Mouse (Mus musculus): ENCODE data around the gene Xrcc6. TPM values are rescaled to one million over a fixed set of nuclear protein-coding genes. Genes with fewer than 3 reads are reported as not detected.

The Xrcc6 gene
- 71.3 and 72.9 TPM in 2 replicates for polyA plus RNA-seq (2015; fragmentation: Nextera tagmentation; extraction: Ambion mirVana)

DNA sequence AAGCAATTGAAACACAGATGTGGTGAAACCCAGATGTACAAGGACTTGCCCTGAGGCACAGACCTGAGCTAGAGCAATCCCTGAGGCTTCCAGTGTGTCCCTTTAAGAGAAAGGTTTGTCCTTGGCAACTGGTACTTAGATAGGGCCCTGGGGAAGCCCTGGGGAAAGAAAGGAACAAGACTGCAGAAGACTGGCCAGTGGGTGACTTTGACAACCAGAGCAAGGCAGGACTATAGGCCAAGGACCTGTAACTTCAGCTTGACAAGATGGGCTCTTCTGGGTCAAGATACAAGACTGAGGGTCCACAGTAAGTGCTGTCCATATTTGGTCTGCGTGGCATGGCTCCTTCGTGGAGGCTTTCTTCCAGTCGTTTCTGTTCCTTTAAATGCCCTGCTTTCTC is at the start of gene Xrcc6:
Xrcc6 (plus strand) TSS at position 190 of the 400 bp plus-strand sequence.
- H3K36me3 ChIP-seq: 0 out of 2 replicates have a peak, but pooled peaks cover 1% of the 10 kb centered on the region
- no peaks in the 10 kb centered on the region for H3K27me3 ChIP-seq (replicated peaks)
- no peak within 1 kb of the TSS for H3K27ac ChIP-seq (replicated peaks)
- H3K4me2 ChIP-seq: no peak within 1 kb of the TSS
- ATAC-seq (ENCODE audit: extremely low read depth, insufficient number of reproducible peaks, low FRiP score, low TSS enrichment): no peak
- 86% methylated on average over 3 of the region's 3 CpGs for WGBS
- H3K4me3 ChIP-seq: no peak within 1 kb of the TSS
- H3K4me1 ChIP-seq: peaks cover 28% of the 10 kb centered on the region
- no peak within 1 kb of the TSS for H3K9ac ChIP-seq
- H3K9me3 ChIP-seq: no peaks in the 10 kb centered on the region

DNA sequence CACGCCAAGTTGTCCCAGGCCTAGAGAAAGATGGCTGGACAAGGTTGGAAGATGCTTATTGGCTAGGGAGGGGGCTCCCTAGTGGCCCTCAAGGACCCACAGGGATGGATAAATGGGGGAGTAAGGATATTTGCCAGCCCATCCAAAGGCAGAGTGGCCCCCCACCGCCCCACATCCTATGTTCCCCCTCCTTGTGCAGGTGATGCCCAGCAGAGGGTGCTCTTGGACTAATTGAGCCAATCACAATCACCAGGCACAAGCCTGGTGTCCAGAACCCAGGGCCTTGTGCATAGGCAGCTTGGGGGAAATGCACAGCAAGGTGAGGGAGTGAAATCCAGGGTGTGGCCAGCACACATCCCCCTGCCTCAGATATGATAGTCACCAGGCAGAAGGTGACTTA is 49.4 kb upstream of the Xrcc6 start:
- peaks cover 28% of the 10 kb centered on the region for H3K4me1 ChIP-seq
- ATAC-seq (ENCODE audit: extremely low read depth, insufficient number of reproducible peaks, low FRiP score, low TSS enrichment): no peak
- H3K9ac ChIP-seq: no peak overlapping the region
- H3K27me3 ChIP-seq (replicated peaks): peaks cover 13% of the 10 kb centered on the region; the same call in 1 of the 2 replicates
- 41% methylated on average over 2 of the region's 2 CpGs for WGBS
- H3K9me3 ChIP-seq: no peaks in the 10 kb centered on the region
- H3K4me2 ChIP-seq: peak overlapping the region; percentile 67; the same call in 1 of the 2 replicates
- no peak overlapping the region for H3K4me3 ChIP-seq
- no peaks in the 10 kb centered on the region for H3K36me3 ChIP-seq
- no peak overlapping the region for H3K27ac ChIP-seq (replicated peaks)

DNA sequence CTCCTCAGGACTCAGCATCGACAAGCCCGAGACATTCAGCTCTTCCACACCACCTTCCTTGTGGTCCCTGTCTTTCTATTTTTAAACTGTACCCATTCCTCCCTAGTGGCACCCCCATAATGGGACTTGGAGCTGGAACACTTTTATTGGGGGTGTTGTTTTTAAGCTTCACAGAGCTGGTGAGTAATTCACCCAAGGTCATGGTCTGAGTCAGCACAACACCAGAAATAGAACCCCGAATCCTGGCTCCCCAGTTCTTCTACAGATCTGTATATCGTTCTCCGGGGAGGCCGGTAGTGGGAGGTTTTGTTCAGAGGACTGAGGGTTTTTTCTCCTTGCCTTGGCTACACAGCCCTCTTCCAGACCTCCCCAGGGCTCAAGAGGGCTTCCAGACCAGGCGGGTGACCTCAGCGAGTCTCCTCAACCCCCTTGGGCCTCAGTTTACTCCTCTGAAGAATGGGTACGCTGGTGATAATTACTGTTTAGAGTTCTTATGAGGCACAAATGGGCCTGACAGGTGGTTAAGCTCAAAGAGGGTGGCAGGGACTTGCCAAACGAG is 48.4 kb upstream of the Xrcc6 start:
- Histone ChIP-seq H3K27ac (replicated peaks) (no peak overlapping the region), H3K4me1 (peaks cover 28% of the 10 kb centered on the region), H3K4me3 (no peak overlapping the region), H3K36me3 (no peaks in the 10 kb centered on the region), H3K27me3 (replicated peaks) (peaks cover 13% of the 10 kb centered on the region; the same call in 1 of the 2 replicates), H3K4me2 (no peak overlapping the region), H3K9me3 (no peaks in the 10 kb centered on the region), H3K9ac (no peak overlapping the region)
- no peak for ATAC-seq (ENCODE audit: extremely low read depth, insufficient number of reproducible peaks, low FRiP score, low TSS enrichment)
- WGBS: 81% methylated on average over 10 of the region's 10 CpGs

DNA sequence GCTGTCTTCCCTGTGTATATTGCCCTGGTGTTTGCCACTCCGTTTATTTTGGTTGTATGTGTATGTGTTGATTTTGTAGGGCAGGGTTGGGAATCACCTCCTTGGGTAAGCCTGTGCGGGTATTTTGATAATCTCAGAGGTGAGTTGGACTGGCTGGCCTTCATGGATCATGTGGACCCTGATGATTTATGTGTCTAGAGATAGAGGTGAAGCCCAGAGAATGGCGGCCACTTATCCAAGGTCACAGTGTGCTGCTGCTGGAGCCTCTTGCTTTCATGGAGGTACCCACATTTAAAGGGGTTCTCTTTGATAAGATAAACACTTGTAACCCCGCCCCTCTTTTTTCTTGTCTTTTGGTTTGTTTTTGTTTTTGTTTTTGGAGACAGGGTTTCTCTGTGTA is 47.9 kb upstream of the Xrcc6 start:
- no peak overlapping the region for H3K4me3 ChIP-seq
- peaks cover 28% of the 10 kb centered on the region for H3K4me1 ChIP-seq
- no peak overlapping the region for H3K4me2 ChIP-seq
- peaks cover 13% of the 10 kb centered on the region; the same call in 1 of the 2 replicates for H3K27me3 ChIP-seq (replicated peaks)
- H3K9me3 ChIP-seq: no peaks in the 10 kb centered on the region
- no peaks in the 10 kb centered on the region for H3K36me3 ChIP-seq
- no peak for ATAC-seq (ENCODE audit: extremely low read depth, insufficient number of reproducible peaks, low FRiP score, low TSS enrichment)
- 73% methylated on average over 4 of the region's 4 CpGs for WGBS
- H3K9ac ChIP-seq: no peak overlapping the region
- no peak overlapping the region for H3K27ac ChIP-seq (replicated peaks)

DNA sequence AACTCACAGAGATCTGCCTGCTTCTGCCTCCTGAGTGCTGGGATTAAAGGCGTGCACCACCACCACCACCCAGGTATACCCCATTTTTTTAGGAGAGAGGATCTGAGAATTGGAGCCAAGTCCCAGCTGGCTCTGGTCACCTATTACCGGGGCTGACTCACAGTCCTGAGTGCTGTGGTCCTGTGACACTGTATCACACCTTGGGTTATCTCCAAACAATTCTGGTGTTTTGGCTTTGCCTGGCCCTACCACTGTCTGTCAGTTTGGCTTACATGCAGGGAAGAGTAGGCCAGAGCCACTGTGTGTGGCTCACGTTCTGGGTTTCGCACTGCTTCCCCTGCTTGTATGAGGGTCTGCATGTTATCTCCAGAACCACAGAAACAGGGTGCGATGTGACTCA is 47.4 kb upstream of the Xrcc6 start:
- Histone ChIP-seq H3K36me3 (no peaks in the 10 kb centered on the region), H3K9me3 (no peaks in the 10 kb centered on the region), H3K27me3 (replicated peaks) (peaks cover 13% of the 10 kb centered on the region; the same call in 1 of the 2 replicates), H3K4me2 (no peak overlapping the region), H3K9ac (no peak overlapping the region), H3K4me3 (no peak overlapping the region), H3K27ac (replicated peaks) (no peak overlapping the region), H3K4me1 (peaks cover 28% of the 10 kb centered on the region)
- no peak for ATAC-seq (ENCODE audit: extremely low read depth, insufficient number of reproducible peaks, low FRiP score, low TSS enrichment)
- WGBS: 83% methylated on average over 5 of the region's 5 CpGs

DNA sequence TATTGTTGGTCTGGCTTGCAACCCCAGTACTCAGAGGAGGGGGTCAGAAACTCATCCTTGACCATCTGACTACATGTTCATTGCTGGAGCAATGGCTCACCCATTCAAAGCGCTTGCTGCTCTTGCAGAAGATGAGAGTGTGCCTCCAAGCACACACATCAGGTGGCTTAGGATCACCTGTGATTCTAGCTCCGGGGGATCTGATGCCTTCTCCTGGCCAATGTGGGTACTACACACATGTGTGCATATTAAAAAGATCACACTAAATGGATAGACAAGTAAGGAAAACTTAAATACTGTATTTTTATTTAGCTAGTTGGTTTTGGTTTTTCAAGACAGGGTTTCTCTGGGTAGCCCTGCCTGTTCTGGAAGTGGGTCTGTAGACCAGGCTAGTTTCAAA is 46.6 kb upstream of the Xrcc6 start:
- Histone ChIP-seq H3K27ac (replicated peaks) (no peak overlapping the region), H3K4me1 (peaks cover 26% of the 10 kb centered on the region), H3K9ac (no peak overlapping the region), H3K9me3 (no peaks in the 10 kb centered on the region), H3K4me2 (no peak overlapping the region), H3K27me3 (replicated peaks) (peaks cover 13% of the 10 kb centered on the region; the same call in 1 of the 2 replicates), H3K36me3 (no peaks in the 10 kb centered on the region), H3K4me3 (no peak overlapping the region)
- no peak for ATAC-seq (ENCODE audit: extremely low read depth, insufficient number of reproducible peaks, low FRiP score, low TSS enrichment)
- WGBS: 86% methylated on average over 2 of the region's 2 CpGs

DNA sequence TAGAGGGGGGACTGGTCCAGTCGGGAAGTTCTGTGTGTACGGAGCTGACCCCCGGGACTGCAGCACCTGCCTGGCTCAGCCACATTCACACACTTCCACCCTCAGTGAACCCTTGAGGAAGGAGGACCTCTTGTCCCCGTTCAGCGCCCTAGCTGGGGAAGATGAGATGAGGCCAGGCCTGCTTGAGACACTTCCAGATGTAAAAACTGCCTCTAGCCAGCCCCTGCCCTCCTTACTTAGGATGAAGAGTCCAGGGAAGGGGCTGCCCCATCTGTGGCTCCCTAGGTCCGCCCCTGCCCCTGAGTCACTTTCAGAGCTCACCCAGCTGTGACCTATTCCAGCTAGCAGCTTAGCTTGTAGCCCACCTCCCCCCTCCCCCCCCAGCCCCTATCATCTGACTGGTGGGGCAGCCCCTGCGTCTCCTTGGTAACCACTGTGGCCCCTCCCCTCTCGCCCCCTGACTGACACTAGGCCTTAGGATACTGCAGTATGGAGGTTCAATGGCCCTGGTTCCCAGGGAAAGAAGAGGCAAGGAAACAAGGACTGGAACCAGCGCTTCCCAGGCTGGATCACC is 44.4 kb upstream of the Xrcc6 start:
- H3K27ac ChIP-seq (replicated peaks): no peak overlapping the region
- ATAC-seq (ENCODE audit: extremely low read depth, insufficient number of reproducible peaks, low FRiP score, low TSS enrichment): no peak
- H3K4me3 ChIP-seq: no peak overlapping the region
- no peak overlapping the region; the same call in 1 of the 2 replicates for H3K9ac ChIP-seq
- H3K9me3 ChIP-seq: no peaks in the 10 kb centered on the region
- H3K4me1 ChIP-seq: peaks cover 5% of the 10 kb centered on the region; the same call in 1 of the 2 replicates
- peaks cover 4% of the 10 kb centered on the region for H3K36me3 ChIP-seq
- no peak overlapping the region for H3K4me2 ChIP-seq
- H3K27me3 ChIP-seq (replicated peaks): no peaks in the 10 kb centered on the region
- 23% methylated on average over 8 of the region's 9 CpGs for WGBS

DNA sequence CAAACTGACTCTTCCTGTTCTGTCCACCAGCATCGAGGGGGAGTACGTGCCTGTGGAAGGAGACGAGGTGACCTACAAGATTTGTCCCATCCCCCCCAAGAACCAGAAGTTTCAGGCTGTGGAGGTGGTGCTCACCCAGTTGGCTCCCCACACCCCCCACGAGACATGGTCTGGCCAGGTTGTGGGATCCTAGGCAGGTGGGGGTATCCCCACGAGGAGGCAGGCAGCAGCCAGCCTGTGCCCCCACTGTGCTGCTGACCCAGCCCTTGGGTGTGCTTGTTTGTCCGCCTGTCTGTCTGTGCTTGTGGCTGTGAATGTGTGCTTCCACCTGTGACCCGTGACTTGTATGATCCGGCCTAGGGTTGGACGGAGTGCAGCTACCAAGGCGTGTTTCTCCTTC is 38.6 kb upstream of the Xrcc6 start:
- H3K27ac ChIP-seq (replicated peaks): no peak overlapping the region
- no peak for ATAC-seq (ENCODE audit: extremely low read depth, insufficient number of reproducible peaks, low FRiP score, low TSS enrichment)

DNA sequence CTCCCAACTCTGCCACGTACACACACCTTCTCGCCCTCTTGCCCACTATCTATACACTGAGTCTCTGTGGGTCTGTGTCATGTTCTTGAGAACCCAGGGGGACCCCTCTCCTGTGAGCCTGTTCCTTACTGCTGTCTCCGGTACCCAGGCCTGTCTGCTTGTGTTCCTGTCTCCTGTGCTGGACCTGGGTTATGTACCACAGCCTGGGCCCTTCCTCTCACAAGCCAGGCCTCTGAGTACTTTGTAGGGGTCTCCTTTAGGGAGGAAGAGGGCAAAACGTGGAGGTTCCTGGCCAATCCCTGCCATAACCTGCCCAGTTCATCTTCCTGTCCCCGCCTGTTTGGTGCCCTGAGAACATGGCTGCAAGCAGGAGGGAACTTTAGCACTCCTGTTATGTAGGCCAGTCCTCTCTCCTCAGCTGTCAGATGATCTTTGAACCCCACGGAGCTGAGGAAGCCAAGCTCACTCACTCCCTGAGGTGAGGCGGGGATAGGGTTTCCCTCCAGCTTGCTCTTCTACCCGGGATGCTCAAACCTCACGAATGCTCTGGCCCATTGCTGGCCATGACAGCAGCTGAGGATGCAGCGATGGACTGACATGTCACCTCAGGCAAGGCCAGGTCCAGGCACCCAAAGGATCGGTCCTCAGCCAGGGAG is 38.0 kb upstream of the Xrcc6 start:
- ATAC-seq (ENCODE audit: extremely low read depth, insufficient number of reproducible peaks, low FRiP score, low TSS enrichment): no peak
- Histone ChIP-seq H3K27me3 (replicated peaks) (no peaks in the 10 kb centered on the region), H3K9ac (no peak overlapping the region), H3K4me3 (no peak overlapping the region), H3K4me2 (no peak overlapping the region), H3K4me1 (0 out of 2 replicates have a peak, but pooled peaks cover 4% of the 10 kb centered on the region), H3K27ac (replicated peaks) (no peak overlapping the region), H3K9me3 (no peaks in the 10 kb centered on the region), H3K36me3 (peaks cover 27% of the 10 kb centered on the region)
- 61% methylated on average over 11 of the region's 11 CpGs for WGBS

More for the DNA sequence above, 38.6 kb upstream of the Xrcc6 start:
- H3K36me3 ChIP-seq: peaks cover 22% of the 10 kb centered on the region
- no peaks in the 10 kb centered on the region for H3K9me3 ChIP-seq
- H3K27me3 ChIP-seq (replicated peaks): no peaks in the 10 kb centered on the region
- no peak overlapping the region for H3K9ac ChIP-seq
- H3K4me2 ChIP-seq: no peak overlapping the region
- H3K4me3 ChIP-seq: no peak overlapping the region
- 79% methylated on average over 10 of the region's 10 CpGs for WGBS
- H3K4me1 ChIP-seq: 0 out of 2 replicates have a peak, but pooled peaks cover 4% of the 10 kb centered on the region

DNA sequence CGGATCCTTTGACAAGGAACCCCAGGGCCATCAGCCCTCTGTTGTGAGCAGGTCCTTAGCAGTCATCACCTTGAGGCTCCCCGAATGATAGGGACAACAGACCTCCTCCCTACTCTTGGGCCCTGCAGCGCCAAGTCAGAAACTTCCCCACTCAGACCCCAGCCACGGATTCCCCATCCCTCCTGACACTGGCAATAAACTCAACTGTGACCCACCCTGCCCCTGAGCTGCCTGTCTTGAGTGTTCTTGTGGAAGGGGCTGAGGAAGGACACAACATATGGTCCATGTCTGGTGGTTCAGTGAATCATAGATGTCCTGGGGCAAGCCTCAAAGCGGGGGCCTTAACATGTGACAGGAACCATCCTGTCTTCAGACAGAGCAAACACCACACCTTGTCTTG is 36.9 kb upstream of the Xrcc6 start:
- H3K27ac ChIP-seq (replicated peaks): no peak overlapping the region
- no peaks in the 10 kb centered on the region for H3K27me3 ChIP-seq (replicated peaks)
- no peak for ATAC-seq (ENCODE audit: extremely low read depth, insufficient number of reproducible peaks, low FRiP score, low TSS enrichment)
- H3K4me2 ChIP-seq: no peak overlapping the region
- H3K4me1 ChIP-seq: 0 out of 2 replicates have a peak, but pooled peaks cover 4% of the 10 kb centered on the region
- H3K36me3 ChIP-seq: peaks cover 37% of the 10 kb centered on the region
- 73% methylated on average over 5 of the region's 5 CpGs for WGBS
- no peak overlapping the region for H3K4me3 ChIP-seq
- H3K9ac ChIP-seq: no peak overlapping the region
- no peaks in the 10 kb centered on the region for H3K9me3 ChIP-seq

DNA sequence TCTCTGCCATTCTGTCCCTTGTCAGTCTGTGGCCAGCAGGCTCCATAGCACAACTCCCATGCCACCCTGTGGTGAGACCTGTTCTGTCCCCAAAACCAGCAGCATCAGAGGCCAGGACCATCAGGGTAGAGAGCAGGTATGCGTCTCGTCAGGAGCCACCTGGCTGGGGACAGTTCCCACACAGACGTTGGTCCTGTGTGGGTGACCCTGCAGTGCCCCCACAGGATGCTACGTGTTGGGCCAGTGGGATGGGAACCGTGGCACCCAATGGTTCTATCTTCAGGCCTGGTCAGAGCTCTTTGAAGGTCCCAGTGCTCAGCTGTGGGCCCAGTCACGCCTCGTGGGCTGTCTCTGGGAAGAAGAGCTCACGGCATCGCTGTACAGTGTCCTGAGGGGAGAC is 36.5 kb upstream of the Xrcc6 start:
- 81% methylated on average over 9 of the region's 9 CpGs for WGBS
- no peaks in the 10 kb centered on the region for H3K9me3 ChIP-seq
- no peak overlapping the region for H3K9ac ChIP-seq
- H3K4me2 ChIP-seq: no peak overlapping the region
- no peak overlapping the region for H3K27ac ChIP-seq (replicated peaks)
- no peaks in the 10 kb centered on the region for H3K27me3 ChIP-seq (replicated peaks)
- no peak for ATAC-seq (ENCODE audit: extremely low read depth, insufficient number of reproducible peaks, low FRiP score, low TSS enrichment)
- peaks cover 42% of the 10 kb centered on the region for H3K36me3 ChIP-seq
- 0 out of 2 replicates have a peak, but pooled peaks cover 4% of the 10 kb centered on the region for H3K4me1 ChIP-seq
- no peak overlapping the region for H3K4me3 ChIP-seq

Measured in heart, embryonic 13.5 days (tissue).